Mouse (Mus musculus): ENCODE measurements around the gene Hist1h3g.

Gene Hist1h3g

DNA sequence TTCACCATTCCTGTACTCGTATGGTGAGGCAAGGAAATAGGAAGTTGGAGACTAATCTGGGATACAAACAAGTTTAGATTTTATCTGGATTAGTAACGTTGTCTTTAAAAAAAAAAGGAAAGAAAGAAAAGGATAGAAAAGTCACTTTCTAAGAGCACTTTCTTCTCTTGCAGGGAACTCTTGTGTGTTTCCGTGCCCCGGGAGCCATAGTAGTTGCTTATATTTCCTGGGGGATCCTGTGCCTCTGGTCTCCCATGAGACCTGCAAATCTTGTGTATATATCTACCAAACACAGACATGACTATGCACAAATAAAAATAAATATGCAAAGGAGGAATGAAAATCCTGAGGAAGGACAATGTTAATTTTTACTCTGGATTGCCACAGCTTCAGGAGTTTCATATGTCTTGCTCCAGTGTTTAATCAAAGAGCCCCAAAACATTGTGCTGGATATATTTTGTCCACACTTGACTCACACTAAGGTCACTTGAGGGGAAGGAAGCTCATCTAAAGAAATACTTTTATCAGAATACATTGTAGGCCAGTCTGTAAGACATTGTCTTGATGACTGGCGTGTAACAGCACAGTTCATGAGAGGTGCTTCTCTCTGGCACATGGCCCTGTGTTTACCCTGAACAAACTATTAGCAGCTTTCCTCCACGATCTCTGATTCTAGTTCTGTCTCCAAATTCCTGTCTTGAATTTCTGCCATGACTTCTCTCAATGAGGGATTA lies 41.9 kb downstream of the Hist1h3g start:
- DNase-seq (ENCODE audit: low read depth, low spot score) = peak; percentile 37

DNA sequence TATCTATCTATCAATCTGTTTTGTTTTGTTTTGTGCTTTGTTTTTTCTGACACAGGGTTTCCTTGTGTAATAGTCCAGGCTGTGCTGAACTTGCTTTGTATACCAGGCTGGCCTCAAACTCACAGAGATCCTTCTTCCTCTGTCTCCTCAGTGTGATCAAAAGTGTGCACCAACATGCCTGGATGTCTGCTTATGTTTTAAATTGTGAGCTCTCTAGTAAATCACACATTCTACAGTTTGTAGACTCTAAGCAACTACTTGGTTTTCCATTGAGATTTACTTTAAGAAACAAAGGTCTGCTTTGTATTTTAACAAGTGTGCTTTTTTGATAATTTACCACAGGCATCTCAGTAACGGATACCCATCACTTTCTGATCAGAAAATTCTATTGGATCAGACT lies 42.6 kb downstream of the Hist1h3g start:
- no peak for DNase-seq (ENCODE audit: low read depth, low spot score)

DNA sequence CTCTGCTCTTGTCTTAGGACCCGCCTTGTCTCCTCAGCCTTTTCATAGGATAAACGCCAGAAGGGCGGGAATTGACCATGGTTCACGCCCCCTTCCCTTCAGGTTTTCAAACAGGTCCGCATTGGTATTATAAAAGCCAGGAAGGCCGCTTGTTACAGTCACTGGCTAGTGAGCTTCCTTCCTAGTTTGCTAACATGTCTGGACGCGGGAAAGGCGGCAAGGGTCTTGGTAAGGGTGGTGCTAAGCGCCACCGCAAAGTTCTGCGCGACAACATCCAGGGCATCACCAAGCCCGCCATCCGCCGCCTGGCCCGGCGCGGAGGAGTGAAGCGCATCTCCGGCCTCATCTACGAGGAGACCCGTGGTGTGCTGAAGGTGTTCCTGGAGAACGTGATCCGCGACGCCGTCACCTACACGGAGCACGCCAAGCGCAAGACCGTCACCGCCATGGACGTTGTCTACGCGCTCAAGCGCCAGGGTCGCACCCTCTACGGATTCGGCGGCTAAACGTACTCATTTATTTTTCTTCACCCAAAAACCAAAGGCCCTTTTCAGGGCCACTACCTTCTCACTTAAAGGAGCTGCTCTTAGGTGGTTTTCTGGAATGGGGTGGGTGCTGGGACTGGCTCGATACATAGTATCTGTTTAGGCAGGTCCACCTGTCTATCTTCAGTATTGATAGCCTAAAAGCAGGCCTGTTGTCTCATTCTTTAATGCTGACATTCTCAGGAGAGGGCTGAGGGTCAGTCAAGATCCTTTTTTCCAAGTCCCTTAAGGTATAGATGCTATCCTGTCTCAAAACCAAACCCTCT lies 46.4 kb downstream of the Hist1h3g start, which contains the start of gene Hist1h4d:
TSS of gene Hist1h4d (plus strand) at position 191 of the 811 bp plus-strand sequence.
- peak; percentile 97 for DNase-seq (ENCODE audit: low read depth, low spot score)

DNA sequence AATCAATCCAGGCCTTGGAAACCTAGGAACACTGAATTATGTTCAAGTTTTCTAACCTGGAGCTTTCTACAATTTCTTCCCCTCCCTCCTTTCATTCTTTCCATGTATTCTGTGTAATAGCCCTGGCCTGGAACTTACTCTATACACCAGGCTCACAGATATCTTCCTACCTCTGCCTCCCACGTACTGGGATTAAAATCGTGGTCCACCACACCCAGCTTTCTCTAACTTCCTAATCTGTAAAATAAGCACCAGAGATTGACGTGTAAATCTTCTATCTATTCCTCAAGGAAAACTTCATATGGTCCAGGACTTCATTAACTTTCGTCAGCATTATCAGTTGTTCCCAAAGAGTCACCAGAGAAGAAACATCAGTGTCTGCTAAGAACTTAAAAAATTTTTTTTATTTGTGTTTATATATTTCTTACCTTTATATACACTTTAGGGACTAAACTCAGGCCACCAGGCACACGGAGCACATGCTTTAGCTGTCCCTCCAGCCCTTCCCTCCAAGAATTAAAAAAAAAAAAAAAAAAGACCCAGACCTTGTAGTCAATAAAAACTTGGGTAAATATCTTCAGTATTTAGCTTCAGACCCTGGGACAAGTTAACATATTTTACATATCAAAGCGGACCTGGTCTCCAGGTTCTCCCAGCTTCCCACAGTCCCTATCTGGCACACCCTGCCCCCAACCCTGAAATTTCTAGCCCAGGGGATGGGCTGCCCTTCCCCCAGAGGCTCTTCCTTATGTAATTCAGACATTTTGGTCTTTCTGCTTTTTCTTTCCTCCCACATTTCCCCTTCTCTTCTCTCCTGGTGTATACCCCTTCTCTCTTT lies 47.2 kb downstream of the Hist1h3g start:
- DNase-seq (ENCODE audit: low read depth, low spot score) = peak; percentile 88

DNA sequence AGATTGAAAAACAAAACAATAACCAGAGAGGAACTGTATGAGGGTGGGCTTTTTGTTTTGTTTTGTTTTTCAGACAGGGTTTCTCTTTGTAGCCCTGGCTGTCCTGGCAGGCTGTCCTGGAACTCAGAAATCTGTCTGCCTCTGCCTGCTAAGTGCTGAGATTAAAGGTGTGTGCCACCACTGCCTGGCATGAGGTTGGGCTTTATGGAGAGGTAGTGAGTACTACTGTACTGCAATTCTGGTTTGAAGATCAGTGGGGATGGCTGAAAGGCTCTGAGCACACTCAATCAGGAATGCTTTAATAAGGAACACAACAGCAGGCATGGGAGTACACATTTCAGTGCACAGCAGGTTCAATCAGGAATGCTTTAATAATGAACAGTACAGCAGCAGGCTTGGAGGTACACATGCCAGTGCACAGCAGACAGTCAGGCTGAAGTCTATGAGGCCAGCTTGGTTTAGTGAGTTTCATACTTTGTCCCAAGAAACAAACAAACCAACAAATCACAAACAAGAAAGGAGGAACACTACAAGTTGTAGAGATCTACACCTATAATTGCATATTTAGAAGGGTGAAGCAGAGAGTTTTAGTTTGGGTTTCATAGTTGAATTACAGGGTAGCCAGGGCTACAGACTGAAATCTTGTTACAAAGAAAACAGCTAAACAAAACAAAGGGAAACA lies 48.3 kb downstream of the Hist1h3g start:
- no peak for DNase-seq (ENCODE audit: low read depth, low spot score)

DNA sequence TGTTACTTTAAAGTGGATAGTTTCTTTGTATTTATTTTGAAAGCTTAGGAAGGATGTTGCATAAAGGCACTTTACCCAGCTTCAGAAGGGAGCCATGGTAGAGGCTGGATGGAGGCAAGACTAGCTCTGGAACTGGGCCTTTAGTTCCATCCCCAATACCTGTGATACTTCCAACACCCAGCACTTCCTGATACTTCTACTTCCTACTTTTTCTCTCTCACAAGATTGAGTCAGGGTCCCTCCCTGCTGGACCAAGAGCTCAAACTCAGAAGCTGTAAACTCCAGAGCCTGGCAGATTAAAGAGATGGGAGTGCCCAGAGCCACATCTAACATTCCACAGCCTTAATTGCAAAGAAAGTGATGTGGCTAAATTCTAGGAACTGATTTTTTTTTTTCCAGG lies 49.1 kb downstream of the Hist1h3g start:
- peak; percentile 55 for DNase-seq (ENCODE audit: low read depth, low spot score)

DNA sequence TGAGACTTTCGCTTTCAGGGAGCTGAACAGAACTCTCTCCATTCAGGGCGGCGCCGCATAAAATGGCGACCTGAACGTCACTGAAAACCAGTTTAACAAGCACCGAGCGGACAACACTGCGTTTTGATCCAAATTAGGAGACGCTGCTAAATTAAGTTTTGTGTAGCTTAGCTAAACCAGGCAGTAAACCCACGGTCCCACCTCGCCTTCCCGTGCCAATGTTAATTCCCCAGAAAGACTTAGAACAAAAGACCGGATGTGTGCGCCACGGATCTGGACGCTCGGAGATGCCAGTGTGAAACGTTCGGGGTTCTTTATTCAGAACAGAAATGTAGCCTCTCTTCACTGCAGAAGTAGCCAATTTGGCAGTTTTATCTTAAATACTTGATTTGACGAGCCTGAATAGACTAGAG lies 49.8 kb downstream of the Hist1h3g start:
- peak; percentile 82 for DNase-seq (ENCODE audit: low read depth, low spot score)
